ENCODE assay signal across 11 mouse cellular contexts in genomic region chr12:88426926-88427325, GRCm38 (mm10).
DNase-seq lines count a peak whose midpoint lies in the region; ATAC-seq and TF ChIP-seq lines count a peak whose summit lies in the region.
"Had no signal": no experiment of that assay in that cellular context is flagged by ENCODE, and none has a peak within 500 bp of the region (broad histone marks: within the 10 kb centered on the region; RNA-seq: fewer than 3 reads in every experiment).

No protein-coding gene starts in this region.

- no peak overlapping the region for H3K9ac ChIP-seq in heart, adult 2 months (ENCODE audit: low read depth, low read length)
- no peak overlapping the region for H3K9ac ChIP-seq in midbrain, embryonic 11.5 days (ENCODE audit: low read length)
- H3K9ac ChIP-seq in forebrain, embryonic 16.5 days (replicated peaks; ENCODE audit: low read depth, low read length): no peak overlapping the region
- no peak overlapping the region for H3K9ac ChIP-seq in neural tube, embryonic 13.5 days

- no peaks in the 10 kb centered on the region for H3K27me3 ChIP-seq in heart, adult 2 months (ENCODE audit: control insufficient read depth, insufficient read depth, low read length)
- H3K27me3 ChIP-seq in midbrain, embryonic 11.5 days (ENCODE audit: control insufficient read depth, insufficient read depth, low read length): no peaks in the 10 kb centered on the region
- no peaks in the 10 kb centered on the region for H3K27me3 ChIP-seq in midbrain, embryonic 10.5 days (ENCODE audit: low read depth, poor library complexity, severe bottlenecking)
- H3K27me3 ChIP-seq in forebrain, embryonic 16.5 days (replicated peaks; ENCODE audit: control insufficient read depth, insufficient read depth, low read length): no peaks in the 10 kb centered on the region
- no peaks in the 10 kb centered on the region for H3K27me3 ChIP-seq in neural tube, embryonic 13.5 days

- TF ChIP-seq POLR2A in heart, adult 2 months (IDR thresholded peaks at IDR 0.05; ENCODE audit: insufficient read depth, low read depth, low read length): no peak

- no peaks in the 10 kb centered on the region for H3K36me3 ChIP-seq in heart, adult 2 months (ENCODE audit: control insufficient read depth, insufficient read depth, low read length)
- H3K36me3 ChIP-seq in midbrain, embryonic 11.5 days (ENCODE audit: control insufficient read depth, insufficient read depth, low read length): no peaks in the 10 kb centered on the region; the same call in 1 of the 2 replicates
- H3K36me3 ChIP-seq in midbrain, embryonic 10.5 days: peaks cover 7% of the 10 kb centered on the region; the same call in 1 of the 2 replicates
- no peaks in the 10 kb centered on the region; the same call in 1 of the 2 replicates for H3K36me3 ChIP-seq in forebrain, embryonic 16.5 days (ENCODE audit: control insufficient read depth, insufficient read depth)
- peaks cover 8% of the 10 kb centered on the region; the same call in 1 of the 2 replicates for H3K36me3 ChIP-seq in neural tube, embryonic 13.5 days

- DNase-seq in heart, adult 2 months: no peak
- no peak for DNase-seq in heart, postnatal 10 days
- DNase-seq in midbrain, embryonic 11.5 days (ENCODE audit: low spot score, missing footprints): no peak
- DNase-seq in midbrain, embryonic 10.5 days (ENCODE audit: low spot score): no peak
- no peak for DNase-seq in left cerebral cortex, adult 8-10 months (ENCODE audit: low spot score in 2 of 2)
- no peak for DNase-seq in adrenal gland, postnatal 25 days
- DNase-seq: kidney, adult 11 months; lung, postnatal 36 days had no signal

- H3K4me3 ChIP-seq in heart, adult 2 months: no peak overlapping the region
- no peak overlapping the region for H3K4me3 ChIP-seq in midbrain, embryonic 11.5 days (ENCODE audit: low read depth, low read length)
- H3K4me3 ChIP-seq in midbrain, embryonic 10.5 days: no peak overlapping the region
- no peak overlapping the region for H3K4me3 ChIP-seq in forebrain, embryonic 16.5 days (replicated peaks; ENCODE audit: low read length)
- no peak overlapping the region for H3K4me3 ChIP-seq in neural tube, embryonic 13.5 days
- H3K4me3 ChIP-seq: heart, embryonic 10.5 days had no signal

- H3K79me2 ChIP-seq in heart, adult 2 months (replicated peaks; ENCODE audit: control insufficient read depth, insufficient read depth, low read length): no peaks in the 10 kb centered on the region; the same call in 1 of the 2 replicates

- no peaks in the 10 kb centered on the region for H3K9me3 ChIP-seq in midbrain, embryonic 11.5 days (ENCODE audit: control insufficient read depth, low read length)
- H3K9me3 ChIP-seq in midbrain, embryonic 10.5 days (replicated peaks): no peaks in the 10 kb centered on the region
- no peaks in the 10 kb centered on the region for H3K9me3 ChIP-seq in forebrain, embryonic 16.5 days (ENCODE audit: control insufficient read depth, low read length)
- no peaks in the 10 kb centered on the region for H3K9me3 ChIP-seq in neural tube, embryonic 13.5 days
- H3K9me3 ChIP-seq: heart, embryonic 10.5 days had no signal

- peak overlapping the region; percentile 41; the same call in 1 of the 2 replicates for H3K27ac ChIP-seq in heart, adult 2 months
- no peak overlapping the region for H3K27ac ChIP-seq in midbrain, embryonic 11.5 days (ENCODE audit: low read depth, low read length)
- H3K27ac ChIP-seq in midbrain, embryonic 10.5 days (replicated peaks): no peak overlapping the region
- no peak overlapping the region for H3K27ac ChIP-seq in forebrain, embryonic 16.5 days (ENCODE audit: low read length)
- H3K27ac ChIP-seq in neural tube, embryonic 13.5 days (replicated peaks): no peak overlapping the region
- H3K27ac ChIP-seq: heart, embryonic 10.5 days had no signal

- peaks cover 10% of the 10 kb centered on the region; the same call in 1 of the 2 replicates for H3K4me1 ChIP-seq in heart, adult 2 months (ENCODE audit: control insufficient read depth, insufficient read depth, low read length)
- no peaks in the 10 kb centered on the region for H3K4me1 ChIP-seq in midbrain, embryonic 11.5 days (ENCODE audit: control insufficient read depth, insufficient read depth, low read length)
- no peaks in the 10 kb centered on the region for H3K4me1 ChIP-seq in midbrain, embryonic 10.5 days
- peaks cover 10% of the 10 kb centered on the region for H3K4me1 ChIP-seq in forebrain, embryonic 16.5 days (replicated peaks; ENCODE audit: control insufficient read depth, insufficient read depth, low read length)
- peaks cover 22% of the 10 kb centered on the region for H3K4me1 ChIP-seq in neural tube, embryonic 13.5 days (replicated peaks)

- no peak overlapping the region for H3K4me2 ChIP-seq in midbrain, embryonic 11.5 days
- no peak overlapping the region for H3K4me2 ChIP-seq in forebrain, embryonic 16.5 days (ENCODE audit: low read length)
- no peak overlapping the region for H3K4me2 ChIP-seq in neural tube, embryonic 13.5 days

- ATAC-seq in midbrain, embryonic 11.5 days (ENCODE audit: low FRiP score): 0 out of 2 replicates have a peak, but pooled peaks have one; percentile 10
- ATAC-seq in forebrain, embryonic 16.5 days: peak; percentile 79
- ATAC-seq in neural tube, embryonic 13.5 days (ENCODE audit: low read depth): 0 out of 2 replicates have a peak, but pooled peaks have one; percentile 28

- no peak for TF ChIP-seq EP300 in heart, adult 2 months (IDR thresholded peaks at IDR 0.05; ENCODE audit: insufficient read depth, low read depth, low read length)

- intact Hi-C loops in heart, adult 2 months (cut with DNase I): no loop called here
- intact Hi-C loops in heart, postnatal 10 days (cut with DNase I): no loop called here

- WGBS in heart, adult 2 months: 90% methylated on average over 3 of the region's 3 CpGs
- WGBS in midbrain, embryonic 11.5 days: 88% methylated on average over 3 of the region's 3 CpGs
- WGBS in midbrain, embryonic 10.5 days: 83% methylated on average over 3 of the region's 3 CpGs
- 74% methylated on average over 3 of the region's 3 CpGs for WGBS in forebrain, embryonic 16.5 days
- WGBS in neural tube, embryonic 13.5 days: 79% methylated on average over 3 of the region's 3 CpGs

- TF ChIP-seq CTCF in heart, adult 2 months (IDR thresholded peaks at IDR 0.05): no peak

Comparison
In these comparisons a context has a peak if more than half of its experiments do, and no peak if none do; other contexts are left out.
1. ATAC-seq: peak in every context shown above with its lines; median percentile 79 in forebrain, embryonic 16.5 days; 28 in neural tube, embryonic 13.5 days; 10 in midbrain, embryonic 11.5 days.